Mouse (Mus musculus): ENCODE results near the gene Cox10. TPM values are rescaled to one million over a fixed set of nuclear protein-coding genes. Genes with fewer than 3 reads are reported as not detected.

The Cox10 gene
- total RNA-seq, 1 experiment from 2014 or later: 21.0 TPM

DNA sequence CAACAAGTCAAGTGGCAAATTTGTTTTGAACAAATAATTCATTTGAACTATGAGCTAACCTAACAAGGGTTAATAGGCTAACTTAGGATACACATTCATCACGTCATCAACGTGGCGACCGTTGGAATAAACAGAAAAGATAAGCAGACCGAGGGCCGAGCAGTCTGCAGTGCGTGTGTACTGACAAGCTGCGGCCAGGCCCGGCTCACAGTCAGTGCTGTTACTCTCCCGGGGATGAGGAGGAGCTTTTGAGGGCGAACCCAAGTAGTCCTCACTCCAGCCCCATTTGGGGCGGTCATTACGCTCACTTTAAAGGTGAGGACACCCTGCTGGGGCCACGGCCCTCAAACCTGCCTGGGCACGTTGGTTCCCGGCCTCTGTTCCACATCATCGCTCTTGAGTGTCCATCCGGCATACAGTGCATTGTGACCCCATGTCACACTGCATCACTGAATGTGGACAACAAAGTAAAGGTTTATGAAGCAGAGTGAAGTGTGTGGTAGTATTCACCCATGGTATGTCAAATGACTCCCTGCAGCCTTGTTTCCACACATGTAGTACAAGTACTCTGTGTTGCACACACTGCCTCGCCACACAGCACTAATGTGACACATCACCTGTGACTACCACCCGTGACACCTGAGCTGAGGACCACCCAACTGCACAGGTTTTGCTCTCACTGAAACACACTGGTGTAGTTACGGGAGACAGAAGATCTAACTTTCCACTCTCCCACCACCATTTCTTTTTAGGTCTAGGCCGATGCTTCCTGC is 68.4 kb downstream of the Cox10 start:
- no peak for ATAC-seq (replicated peaks; ENCODE audit: insufficient number of reproducible peaks, low FRiP score, low TSS enrichment, poor library complexity, severe bottlenecking)

DNA sequence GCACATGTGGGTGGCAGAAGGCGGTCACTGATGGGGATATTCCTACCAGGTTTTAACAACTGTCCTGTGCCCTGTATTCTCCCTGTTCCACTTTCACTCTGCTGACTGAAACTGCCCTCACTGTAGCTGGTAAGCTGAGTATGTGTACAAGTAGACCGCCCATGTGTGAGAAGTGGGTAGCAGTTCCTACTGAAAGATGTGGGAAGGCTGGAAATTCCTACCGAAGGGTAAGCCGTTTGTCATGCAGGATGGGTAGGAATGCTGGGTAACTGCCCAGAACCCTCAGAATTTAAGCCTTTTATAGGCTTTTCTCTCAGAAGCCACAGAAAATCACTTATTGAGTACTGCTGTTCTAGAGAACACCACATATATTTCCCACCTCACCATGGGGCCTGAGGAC is 75.1 kb downstream of the Cox10 start:
- no peak for ATAC-seq (replicated peaks; ENCODE audit: insufficient number of reproducible peaks, low FRiP score, low TSS enrichment, poor library complexity, severe bottlenecking)

DNA sequence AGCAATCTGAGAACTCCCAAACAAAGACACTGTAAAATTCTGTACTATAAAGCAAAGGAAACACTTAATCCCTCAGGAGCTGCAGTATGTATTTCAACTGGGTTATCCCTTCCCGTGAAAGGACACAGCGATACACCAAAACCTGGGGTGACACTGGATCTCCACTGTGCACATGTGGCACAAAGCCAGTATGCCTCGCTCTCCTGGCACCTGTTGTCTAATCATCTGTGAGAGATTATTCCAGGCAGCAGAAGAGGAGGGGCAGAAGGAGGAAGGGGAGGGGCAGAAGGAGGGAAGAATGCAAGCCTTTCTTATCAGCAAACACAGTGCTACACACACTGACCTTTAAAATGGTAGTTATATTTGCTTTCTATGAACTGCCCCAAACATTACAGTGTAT is 75.8 kb downstream of the Cox10 start:
- ATAC-seq (replicated peaks; ENCODE audit: insufficient number of reproducible peaks, low FRiP score, low TSS enrichment, poor library complexity, severe bottlenecking): no peak

DNA sequence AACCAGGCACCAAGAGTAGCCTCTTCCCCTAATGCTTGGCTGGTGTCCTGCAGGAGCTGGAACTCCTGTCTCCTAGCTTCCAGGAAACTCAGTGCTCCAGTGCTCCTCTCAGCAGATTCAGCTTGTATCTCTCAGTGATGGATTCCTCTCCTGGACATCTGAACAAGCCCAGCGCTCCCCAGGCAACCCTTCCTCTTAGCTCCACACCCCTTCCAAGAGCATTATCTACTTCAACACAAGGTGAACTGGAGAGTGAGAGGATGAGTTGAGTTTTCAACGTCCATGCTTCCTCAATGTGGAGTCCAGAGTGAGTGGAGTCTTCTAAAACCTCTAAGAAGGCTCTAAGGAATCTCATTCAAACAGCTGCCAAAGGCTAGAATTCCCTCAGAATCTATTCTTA is 76.6 kb downstream of the Cox10 start:
- ATAC-seq (replicated peaks; ENCODE audit: insufficient number of reproducible peaks, low FRiP score, low TSS enrichment, poor library complexity, severe bottlenecking): no peak

DNA sequence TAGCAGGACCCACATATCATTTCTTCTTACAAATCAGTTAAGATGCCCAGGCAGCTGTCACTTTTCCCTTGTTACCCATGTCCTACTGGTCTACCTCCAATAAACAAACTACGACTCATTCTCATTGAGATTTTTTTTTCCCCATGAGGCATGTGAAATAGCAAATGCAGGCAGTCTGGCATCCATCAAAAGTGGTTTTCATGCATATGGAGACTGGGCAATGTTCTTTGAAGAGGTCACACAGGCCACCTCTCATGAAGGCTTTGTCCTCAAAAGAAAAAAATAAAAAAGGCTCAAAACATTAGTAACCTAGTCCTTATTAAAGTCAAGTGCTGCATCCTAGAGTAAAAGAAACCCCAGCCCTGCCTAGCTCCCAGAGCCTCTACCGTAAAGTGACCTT is 78.2 kb downstream of the Cox10 start:
- ATAC-seq (replicated peaks; ENCODE audit: insufficient number of reproducible peaks, low FRiP score, low TSS enrichment, poor library complexity, severe bottlenecking): no peak

DNA sequence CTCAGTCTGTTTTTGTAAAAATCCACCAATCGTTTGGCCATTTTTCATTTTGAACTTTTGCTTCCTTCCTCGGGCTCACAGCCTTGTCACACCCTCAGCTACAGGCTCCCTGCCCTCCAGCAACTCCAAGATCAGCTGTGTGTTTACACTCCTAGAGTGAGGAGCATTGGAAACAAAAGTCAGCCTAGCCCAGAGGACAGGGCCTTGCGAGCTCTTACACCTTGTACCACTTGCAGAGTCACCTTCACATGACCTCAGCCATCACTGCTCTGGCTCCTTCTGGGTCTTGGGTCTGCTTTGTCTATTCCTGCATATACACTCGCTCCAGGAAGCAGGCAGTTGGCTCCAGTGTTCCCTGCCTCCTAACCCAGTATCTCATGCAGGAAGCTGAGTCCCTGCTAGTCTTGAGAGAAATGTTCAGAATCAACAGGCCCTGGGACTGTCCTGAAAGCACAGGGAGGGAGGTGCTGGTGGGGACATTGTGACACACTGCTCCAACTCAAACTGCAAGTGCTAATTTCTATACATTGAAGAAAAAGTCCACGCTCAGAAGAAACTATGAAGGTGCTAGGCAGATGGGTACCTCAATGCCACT is 79.0 kb downstream of the Cox10 start:
- ATAC-seq (replicated peaks; ENCODE audit: insufficient number of reproducible peaks, low FRiP score, low TSS enrichment, poor library complexity, severe bottlenecking): no peak

DNA sequence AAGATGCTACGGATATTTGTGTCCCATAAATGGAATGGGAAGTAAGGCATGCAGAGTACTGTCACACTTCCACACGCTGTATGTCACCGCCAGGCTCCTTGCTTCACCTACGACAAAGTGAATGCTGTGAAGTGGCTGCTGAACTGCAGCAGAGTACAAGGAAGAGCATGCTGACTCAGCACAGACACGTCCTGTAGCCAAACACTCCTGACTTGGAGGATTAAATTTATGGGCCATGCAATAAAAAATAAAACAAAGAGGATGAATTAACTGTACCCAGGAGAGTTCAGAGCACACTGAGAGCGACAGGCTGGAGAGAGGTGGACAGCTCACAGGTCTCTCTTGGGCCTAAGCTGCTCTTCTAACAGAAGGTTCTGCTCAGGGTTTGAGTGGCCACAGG is 79.8 kb downstream of the Cox10 start:
- ATAC-seq (replicated peaks; ENCODE audit: insufficient number of reproducible peaks, low FRiP score, low TSS enrichment, poor library complexity, severe bottlenecking): no peak

DNA sequence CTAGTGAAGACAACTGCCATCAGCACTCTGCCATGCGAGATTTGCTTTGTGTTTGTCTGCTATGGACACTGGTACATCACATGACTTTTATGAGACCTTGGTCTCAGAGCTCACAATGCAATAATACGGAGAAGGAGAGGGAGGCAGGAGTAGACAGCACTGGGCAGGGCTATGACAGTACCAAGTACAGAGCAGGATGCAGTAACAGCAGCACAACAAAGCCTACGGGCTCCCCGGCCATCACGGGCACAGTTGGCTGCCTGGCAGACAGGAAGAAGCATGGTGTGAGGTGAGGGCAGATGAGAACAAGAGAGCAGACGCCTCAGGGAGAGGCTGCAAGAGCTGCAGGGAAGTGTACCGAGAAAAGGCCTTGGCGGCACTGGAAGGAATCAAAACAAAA is 87.3 kb downstream of the Cox10 start:
- 0 out of 2 replicates have a peak, but pooled peaks have one; percentile 37 for ATAC-seq (replicated peaks; ENCODE audit: insufficient number of reproducible peaks, low FRiP score, low TSS enrichment, poor library complexity, severe bottlenecking)

DNA sequence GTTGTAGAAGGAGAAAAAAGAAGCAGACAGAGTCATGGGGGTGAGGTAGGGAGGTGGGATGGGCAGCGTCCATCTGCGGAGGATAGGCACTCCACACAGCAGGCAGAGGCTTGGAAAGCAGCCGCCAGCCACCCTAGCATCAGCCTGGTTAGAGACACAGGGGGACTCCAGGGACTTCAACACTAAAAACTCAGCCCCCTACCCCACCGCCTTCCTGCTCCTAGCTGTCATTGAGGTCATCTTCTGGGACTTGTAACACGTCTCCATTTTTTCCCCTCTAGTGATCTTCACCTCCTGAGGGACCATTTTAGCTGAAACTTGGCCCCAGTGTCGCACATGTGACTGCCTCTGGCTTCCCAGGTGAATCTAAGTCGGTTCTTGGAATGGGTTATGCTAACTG is 88.5 kb downstream of the Cox10 start:
- no peak for ATAC-seq (replicated peaks; ENCODE audit: insufficient number of reproducible peaks, low FRiP score, low TSS enrichment, poor library complexity, severe bottlenecking)

DNA sequence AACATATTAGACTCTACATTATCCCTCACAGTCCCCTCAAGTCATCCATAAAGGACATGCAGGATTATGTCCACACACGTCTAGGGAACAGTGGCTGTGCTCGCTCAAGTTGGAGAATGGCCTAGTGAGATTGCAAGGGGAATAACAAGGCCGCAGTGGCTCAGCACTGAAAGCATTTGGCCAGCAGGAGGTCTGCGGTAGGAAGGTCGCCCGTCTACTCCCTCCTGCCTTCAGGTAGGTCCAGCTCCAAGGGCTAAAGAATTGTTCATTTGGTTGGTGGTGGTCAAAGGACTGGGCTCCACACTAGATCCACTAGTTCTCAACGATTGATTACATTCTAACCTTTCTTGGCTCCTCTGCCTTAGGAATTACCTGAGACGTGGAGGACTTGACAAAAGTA is 89.0 kb downstream of the Cox10 start:
- ATAC-seq (replicated peaks; ENCODE audit: insufficient number of reproducible peaks, low FRiP score, low TSS enrichment, poor library complexity, severe bottlenecking): no peak

DNA sequence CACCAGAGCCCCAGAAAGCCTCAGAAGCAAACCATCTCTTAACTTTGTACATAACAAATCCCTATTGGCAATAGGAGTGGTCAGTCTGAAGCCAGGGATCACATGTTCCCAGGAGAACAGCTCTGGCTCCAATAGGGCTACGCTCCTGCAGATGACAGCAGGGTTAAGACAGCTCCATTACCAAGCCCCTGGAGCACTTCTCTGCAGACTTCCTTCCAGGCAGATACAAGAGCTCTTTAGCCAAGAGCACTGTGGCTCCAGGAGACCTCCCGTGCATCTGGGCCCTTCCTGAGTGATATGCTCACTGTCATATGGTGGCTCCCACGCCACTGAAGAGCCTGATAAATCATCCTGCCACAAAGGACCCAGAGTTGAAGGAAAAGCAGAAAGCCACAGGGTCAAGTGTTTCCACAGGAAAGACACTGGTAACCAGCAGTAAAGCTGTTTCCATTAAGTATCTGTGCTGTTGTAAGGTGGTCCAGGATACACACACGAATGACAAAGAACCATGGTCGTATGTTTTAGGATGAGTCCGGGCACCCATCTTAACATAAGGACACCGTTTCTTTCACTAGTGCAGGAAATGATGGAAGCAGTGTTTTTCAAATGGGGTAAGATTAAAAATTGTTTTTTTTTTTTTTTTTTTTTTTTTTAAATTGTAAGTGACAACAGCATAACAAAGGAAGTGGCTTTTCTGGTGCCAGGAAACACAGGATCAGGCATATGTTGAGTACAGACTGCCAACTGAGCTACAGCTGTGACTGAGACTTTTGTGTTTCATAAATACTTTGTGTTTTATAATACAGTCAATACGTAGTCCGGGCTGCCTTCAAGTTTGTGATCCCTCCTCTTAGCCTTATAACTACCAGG is 90.0 kb downstream of the Cox10 start:
- no peak for ATAC-seq (replicated peaks; ENCODE audit: insufficient number of reproducible peaks, low FRiP score, low TSS enrichment, poor library complexity, severe bottlenecking)

DNA sequence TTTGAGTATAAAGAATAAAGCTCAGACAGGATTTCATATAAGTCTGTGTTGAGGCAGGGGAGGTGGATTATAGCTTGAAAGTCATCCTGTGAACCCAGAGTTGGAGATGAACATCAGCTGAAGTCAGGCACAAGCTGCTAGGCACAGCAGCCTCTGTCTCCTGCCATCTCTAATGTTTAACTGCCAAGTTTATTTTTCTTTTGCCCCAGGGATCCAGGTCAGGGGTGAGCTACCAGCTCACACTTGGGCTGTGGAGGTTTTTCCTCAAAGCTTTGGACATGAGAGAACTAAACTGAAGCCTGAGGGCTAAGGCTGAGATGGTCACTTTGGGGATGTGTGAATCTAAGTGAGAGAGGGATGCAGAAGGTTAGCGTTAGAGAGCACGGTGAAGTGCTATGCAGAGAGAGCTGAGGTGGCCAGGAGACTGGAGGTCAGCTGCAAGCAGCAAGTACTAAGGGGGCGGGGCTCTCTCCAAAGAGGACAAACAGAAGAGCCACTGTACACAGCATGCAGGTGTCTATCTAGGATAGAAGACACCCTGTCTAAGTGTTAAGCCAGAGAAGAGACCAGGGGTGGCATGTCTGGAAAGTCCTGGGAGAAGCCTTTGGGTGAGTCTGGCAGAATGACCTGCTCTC is 91.1 kb downstream of the Cox10 start:
- ATAC-seq (replicated peaks; ENCODE audit: insufficient number of reproducible peaks, low FRiP score, low TSS enrichment, poor library complexity, severe bottlenecking): no peak

DNA sequence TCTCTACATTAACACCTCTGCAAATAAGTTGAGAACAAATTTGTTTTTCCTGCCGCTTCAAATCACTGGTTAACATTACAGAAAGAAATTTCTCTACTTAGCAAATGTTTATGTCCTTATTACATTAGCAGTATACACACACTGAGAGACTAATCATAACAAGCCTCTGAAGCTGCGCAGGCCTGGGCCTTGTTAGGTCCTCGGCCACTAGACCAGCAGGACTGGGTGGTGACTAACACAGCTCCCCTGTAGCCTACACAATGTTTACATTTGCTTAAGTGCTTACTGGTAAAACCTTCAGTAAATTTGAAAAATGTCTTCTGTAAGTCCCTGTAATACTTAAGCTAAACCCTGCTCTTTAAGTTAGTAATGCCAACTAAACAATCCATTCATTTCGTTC is 92.6 kb downstream of the Cox10 start:
- ATAC-seq (replicated peaks; ENCODE audit: insufficient number of reproducible peaks, low FRiP score, low TSS enrichment, poor library complexity, severe bottlenecking): no peak

DNA sequence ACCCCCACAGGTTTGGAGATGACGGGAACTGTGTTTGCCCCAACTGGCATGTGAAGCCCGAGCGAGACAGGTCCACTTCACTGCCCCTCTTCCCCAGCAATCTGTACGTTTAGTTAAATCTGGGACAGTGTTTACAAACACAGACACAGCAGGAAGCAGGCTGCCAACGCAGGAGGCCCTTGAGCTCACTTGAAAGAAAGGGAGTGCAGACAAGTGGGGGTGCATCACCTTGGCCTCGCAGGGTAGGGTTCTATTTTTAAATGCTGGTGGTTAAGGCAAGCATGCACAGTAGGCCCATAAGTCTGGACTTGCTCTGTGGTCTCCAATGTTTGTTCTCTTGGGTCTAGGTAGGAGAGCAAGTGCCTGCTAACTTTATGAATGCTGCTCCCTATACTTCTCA is 93.8 kb downstream of the Cox10 start:
- no peak for ATAC-seq (replicated peaks; ENCODE audit: insufficient number of reproducible peaks, low FRiP score, low TSS enrichment, poor library complexity, severe bottlenecking)

DNA sequence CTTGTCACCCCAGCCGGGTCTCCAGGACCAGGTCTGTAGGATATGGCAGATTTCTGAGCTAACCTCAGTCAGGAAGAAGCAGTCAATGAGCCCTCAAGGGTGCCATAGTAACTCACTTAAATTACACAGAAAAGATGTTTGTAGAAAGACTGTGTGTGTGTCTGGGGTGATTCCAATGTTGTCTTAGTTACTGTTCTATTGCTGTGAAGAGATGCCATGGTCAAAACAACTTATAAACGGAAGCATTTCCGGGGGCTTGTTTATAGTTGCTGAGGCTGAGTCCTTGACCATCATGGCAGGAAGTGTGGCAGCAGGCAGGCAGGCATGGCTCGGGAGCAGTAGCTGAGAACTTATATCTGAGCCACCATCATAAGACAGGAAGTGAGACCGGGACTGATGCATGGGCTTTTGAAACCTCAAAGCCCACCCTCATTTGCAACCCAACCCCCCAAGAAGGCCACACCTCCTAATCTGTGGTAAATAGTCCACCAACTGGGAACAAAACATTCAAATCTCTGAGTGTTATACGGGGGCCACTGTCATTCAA is 94.6 kb downstream of the Cox10 start:
- peak; percentile 60; the same call in 1 of the 2 replicates for ATAC-seq (replicated peaks; ENCODE audit: insufficient number of reproducible peaks, low FRiP score, low TSS enrichment, poor library complexity, severe bottlenecking)

DNA sequence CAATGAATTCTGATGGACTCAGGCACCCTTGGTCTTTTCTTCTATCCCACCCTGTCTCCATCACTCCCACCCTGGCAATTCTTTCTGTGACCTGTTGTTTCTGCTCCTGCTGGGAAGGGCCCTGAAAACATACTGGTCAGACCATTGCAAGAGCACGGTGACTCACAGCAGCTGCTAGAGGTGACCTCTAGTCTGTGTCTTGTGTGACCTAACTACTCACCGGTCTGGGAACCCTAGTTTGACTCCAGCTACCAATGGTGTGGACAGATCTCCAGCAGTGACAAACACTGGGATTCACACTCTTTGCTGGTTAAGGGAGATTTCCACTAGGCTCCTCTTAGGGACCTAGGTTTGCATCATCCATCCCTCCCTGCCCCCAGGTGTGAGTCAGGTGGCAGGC is 101.5 kb downstream of the Cox10 start:
- ATAC-seq (replicated peaks; ENCODE audit: insufficient number of reproducible peaks, low FRiP score, low TSS enrichment, poor library complexity, severe bottlenecking): no peak

DNA sequence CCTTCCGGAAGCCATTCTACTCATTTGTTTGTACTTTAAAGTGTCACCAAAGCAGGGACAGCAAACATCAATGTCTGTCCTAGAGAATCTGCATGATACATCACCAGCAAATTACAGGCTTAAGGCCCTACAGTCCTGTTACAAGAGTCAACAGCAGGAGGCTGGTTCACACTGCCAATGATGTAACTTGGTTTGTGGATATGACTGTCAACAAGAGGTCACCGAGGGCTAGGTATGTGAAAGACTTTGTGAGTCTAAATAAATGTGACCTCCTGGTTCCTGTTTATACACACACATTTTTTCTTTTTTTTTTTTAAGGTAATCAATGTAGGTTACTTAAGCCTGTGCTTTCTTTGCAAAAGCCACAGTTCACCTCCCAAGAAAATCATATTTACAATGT is 102.5 kb downstream of the Cox10 start:
- no peak for ATAC-seq (replicated peaks; ENCODE audit: insufficient number of reproducible peaks, low FRiP score, low TSS enrichment, poor library complexity, severe bottlenecking)

DNA sequence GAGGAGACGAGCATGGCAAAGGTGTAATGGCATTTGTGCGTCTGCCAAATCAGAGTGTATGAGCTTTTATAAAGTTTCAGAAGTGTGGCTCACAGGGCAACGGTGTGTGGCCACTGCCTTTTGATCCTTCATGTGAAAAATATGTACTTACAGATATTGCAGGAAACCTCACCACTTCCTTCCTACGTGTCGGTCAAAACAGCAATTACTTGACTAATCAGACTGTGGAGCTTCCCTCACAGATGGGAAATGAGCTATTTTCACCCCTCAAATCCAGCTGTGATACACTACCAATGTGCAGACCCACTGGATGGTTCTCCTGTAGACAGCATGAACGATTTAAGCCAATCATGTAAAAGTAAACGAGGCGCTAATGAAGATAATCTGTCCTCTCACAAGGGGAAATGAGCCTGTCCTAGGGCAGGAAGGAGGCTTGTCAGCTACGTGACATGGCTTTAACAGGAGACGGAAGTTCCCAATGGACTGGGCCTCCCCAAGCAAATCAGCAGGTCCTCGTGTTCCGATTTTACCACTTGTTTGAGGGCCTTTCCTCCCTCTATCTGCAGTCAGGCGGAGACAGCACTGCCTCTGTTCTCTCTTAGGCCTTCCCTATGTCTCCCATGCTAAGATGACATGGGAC is 103.9 kb downstream of the Cox10 start:
- peak; percentile 25; the same call in 1 of the 2 replicates for ATAC-seq (replicated peaks; ENCODE audit: insufficient number of reproducible peaks, low FRiP score, low TSS enrichment, poor library complexity, severe bottlenecking)

All from monocyte, adult 5-6 weeks (primary cell).